Mouse (Mus musculus) G1E-ER4 (cell line): ENCODE results near the gene Calr4. TPM values are rescaled to one million over a fixed set of nuclear protein-coding genes. Genes with fewer than 3 reads are reported as not detected.

ENCODE experiments used
- GATA1 ChIP-seq: IDR thresholded peaks from one replicate; pipeline ENCODE4 v1.8.0; 2012; ENCODE audit warnings: low read length, inconsistent platforms
- polyA plus RNA-seq: library from polyadenylated mRNA; stranded (reverse); fragments of >175 nt; gene quantifications from 2 replicates; pipeline ENCODE4 v1.2.3, GENCODE M21; 2012

Calr4 gene
- polyA plus RNA-seq, 1 experiment: 0.48 TPM

- no peak for TF ChIP-seq GATA1
Observed at GRCm38 (mm10) chr4:109296510-109296909, 62.2 kb downstream of the Calr4 start.

GRCm38 (mm10) chr4:109299136-109299535 is 64.9 kb downstream of the Calr4 start:
- TF ChIP-seq GATA1: no peak

Other genes starting within 250 kb of the Calr4 start
- 23.1 and 28.9 TPM in 2 replicates for gene Nrd1, start 233.8 kb upstream of the Calr4 start, polyA plus RNA-seq
- 3.4 and 5.4 TPM in 2 replicates for gene Osbpl9, start 32.2 kb upstream of the Calr4 start, polyA plus RNA-seq
- 8.5 and 11.2 TPM in 2 replicates for gene Eps15, start 45.8 kb downstream of the Calr4 start, polyA plus RNA-seq
- gene Ttc39a, start 172.1 kb downstream of the Calr4 start, polyA plus RNA-seq: 6.1 and 7.6 TPM in 2 replicates